Mouse (Mus musculus) CD8-positive naive resting alpha-beta T cell, adult 57 days (primary cell): ENCODE data around the gene Dnajb13. TPM values are rescaled to one million over a fixed set of nuclear protein-coding genes. Genes with fewer than 3 reads are reported as not detected.

Source experiments
- total RNA-seq: library from RNA; stranded (reverse); gene quantifications from one replicate; pipeline ENCODE4 v1.2.4, GENCODE M21; 2023

Dnajb13 gene
- 3.7 TPM for total RNA-seq

GRCm38 (mm10) chr7:100514573-100514972 lies at the start of gene Dnajb13:
Gene Dnajb13 (minus strand): TSS chr7:100514960.

GRCm38 (mm10) chr7:100536804-100537518 lies 22.2 kb upstream of the Dnajb13 start, which contains the start of gene Coa4:
Gene Coa4 (plus strand): TSS chr7:100537071.

GRCm38 (mm10) chr7:100493117-100493483 lies 21.7 kb downstream of the Dnajb13 start, which contains the start of gene Ucp2:
Gene Ucp2 (plus strand): TSS chr7:100493337.

GRCm38 (mm10) chr7:100472777-100473176 lies 42.0 kb downstream of the Dnajb13 start, which contains the start of gene Ucp3:
Gene Ucp3 (plus strand): TSS chr7:100472990.

Other genes starting within 250 kb of the Dnajb13 start
- gene P4ha3, start 229.4 kb downstream of the Dnajb13 start, total RNA-seq = not detected
- 71.2 TPM for gene C2cd3, start 142.7 kb downstream of the Dnajb13 start, total RNA-seq
- gene Ppme1, start 142.7 kb downstream of the Dnajb13 start, total RNA-seq = 45.7 TPM
- 0.86 TPM for gene Ucp3, start 42.0 kb downstream of the Dnajb13 start, total RNA-seq
- 845 TPM for gene Ucp2, start 21.6 kb downstream of the Dnajb13 start, total RNA-seq
- gene Coa4, start 22.1 kb upstream of the Dnajb13 start, total RNA-seq = 6.9 TPM
- gene Rab6a, start 92.5 kb upstream of the Dnajb13 start, total RNA-seq = 50.9 TPM
- 28.3 TPM for gene Mrpl48, start 93.3 kb upstream of the Dnajb13 start, total RNA-seq
- not detected for gene Plekhb1, start 147.5 kb upstream of the Dnajb13 start, total RNA-seq
- gene Fam168a, start 191.7 kb upstream of the Dnajb13 start, total RNA-seq = 39.7 TPM